Mouse (Mus musculus) hindbrain, embryonic 14.5 days (tissue): ENCODE results near the gene Cyp51. TPM values are rescaled to one million over a fixed set of nuclear protein-coding genes. Genes with fewer than 3 reads are reported as not detected.

Source experiments
- ATAC-seq: fragments of 200-750 bp; cut with Nextera tagmentation; 2 replicates; pipeline ENCODE4 v1.8.0; 2017; ENCODE audit warnings: moderate number of reproducible peaks, mild to moderate bottlenecking, moderate TSS enrichment, moderate library complexity; ENCODE audit not compliant: low FRiP score
- DNase-seq: peaks from one replicate; pipeline ENCODE4 v3.0.0-alpha.2; 2015; ENCODE audit warnings: low spot score
- H3K27ac ChIP-seq: fragments of 300-500 bp; sonication (generic); 2 replicates; pipeline ENCODE4 v1.5.1; 2014; ENCODE audit warnings: mild to moderate bottlenecking, moderate library complexity
- H3K27me3 ChIP-seq: fragments of 300-500 bp; sonication (generic); 2 replicates; pipeline ENCODE4 v1.6.1; 2014; ENCODE audit warnings: mild to moderate bottlenecking, low read length, mixed read lengths; ENCODE audit not compliant: control insufficient read depth, insufficient read depth
- H3K36me3 ChIP-seq: fragments of 300-500 bp; sonication (generic); replicated peaks from 2 replicates; pipeline ENCODE4 v1.6.1; 2014; ENCODE audit not compliant: control insufficient read depth, insufficient read depth
- H3K4me1 ChIP-seq: fragments of 300-500 bp; sonication (generic); replicated peaks from 2 replicates; pipeline ENCODE4 v1.6.1; 2014; ENCODE audit warnings: antibody characterized with exemption, low read length, mixed read lengths; ENCODE audit not compliant: control insufficient read depth, insufficient read depth
- H3K4me2 ChIP-seq: fragments of 300-500 bp; sonication (generic); replicated peaks from 2 replicates; pipeline ENCODE4 v1.6.1; 2014; ENCODE audit warnings: mild to moderate bottlenecking, moderate library complexity
- H3K4me3 ChIP-seq: fragments of 300-500 bp; sonication (generic); replicated peaks from 2 replicates; pipeline ENCODE4 v1.5.1; 2014; ENCODE audit warnings: mild to moderate bottlenecking, low read length
- H3K9ac ChIP-seq: fragments of 300-500 bp; sonication (generic); 2 replicates; pipeline ENCODE4 v1.6.1; 2014
- H3K9me3 ChIP-seq: fragments of 300-500 bp; sonication (generic); 2 replicates; pipeline ENCODE4 v1.6.1; 2016; ENCODE audit warnings: low read length; ENCODE audit not compliant: control insufficient read depth
- WGBS: fragments of 180-500 bp; shearing (Covaris S2); extraction: QIAGEN DNeasy Blood & Tissue Kit; methylation state at CpG from one replicate; pipeline ENCODE4 v1.1.7; 2014; 5-methylcytosine and 5-hydroxymethylcytosine counted together
- polyA plus RNA-seq: library from polyadenylated mRNA; unstranded; fragments of >200 nt; fragmentation: Nextera tagmentation; extraction: Ambion mirVana; gene quantifications from 2 replicates; pipeline ENCODE4 v1.2.1, GENCODE M21; 2014

Gene Cyp51
- polyA plus RNA-seq, 1 experiment from 2014 or later = 180 TPM

DNA sequence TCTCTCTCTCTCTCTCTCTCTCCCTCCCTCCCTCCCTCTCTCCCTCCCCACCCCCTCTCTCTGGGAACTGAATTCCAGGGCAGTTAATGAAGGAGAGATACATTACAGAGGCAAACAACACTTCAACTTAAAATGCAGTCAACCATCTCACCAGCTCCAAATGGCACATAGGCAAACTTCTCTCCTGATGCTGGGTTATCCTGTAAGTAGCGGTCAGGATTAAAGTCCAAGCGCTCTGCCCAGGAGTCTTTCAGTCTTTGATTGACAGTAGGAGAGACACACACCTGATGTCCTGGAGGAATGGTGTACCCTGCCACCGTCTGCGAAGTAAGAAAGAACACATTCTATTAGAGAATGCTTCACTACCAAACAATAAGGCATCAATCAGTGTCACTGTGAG lies 18.2 kb downstream of the Cyp51 start:
- 87% methylated on average over 4 of the region's 4 CpGs for WGBS
- no peak overlapping the region for H3K4me3 ChIP-seq
- H3K4me1 ChIP-seq = 0 out of 2 replicates have a peak, but pooled peaks cover 4% of the 10 kb centered on the region
- no peak overlapping the region for H3K9ac ChIP-seq
- ATAC-seq (no peak), DNase-seq (no peak)
- H3K27me3 ChIP-seq = no peaks in the 10 kb centered on the region
- H3K4me2 ChIP-seq = no peak overlapping the region
- peaks cover 97% of the 10 kb centered on the region for H3K36me3 ChIP-seq
- H3K27ac ChIP-seq = no peak overlapping the region
- no peaks in the 10 kb centered on the region for H3K9me3 ChIP-seq

DNA sequence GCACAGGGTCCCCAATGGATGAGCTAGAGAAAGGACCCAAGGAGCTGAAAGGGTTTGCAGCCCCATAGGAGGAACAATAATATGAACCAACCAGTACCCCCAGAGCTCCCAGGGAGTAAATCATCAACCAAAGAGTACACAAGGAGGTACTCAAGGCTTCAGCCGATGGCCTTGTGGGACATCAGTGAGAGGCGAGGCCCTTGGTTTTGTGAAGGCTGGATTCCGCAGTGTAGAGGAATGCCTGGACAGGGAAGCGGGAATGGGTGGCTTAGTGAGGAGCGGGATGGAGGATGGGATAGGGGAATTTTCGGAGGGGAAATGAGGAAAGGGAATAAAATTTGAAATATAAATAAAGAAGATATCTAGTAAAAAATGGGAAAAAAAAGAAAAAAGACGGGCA lies 19.6 kb downstream of the Cyp51 start:
- no peak overlapping the region for H3K4me3 ChIP-seq
- WGBS = 93% methylated on average over 7 of the region's 7 CpGs
- no peak overlapping the region for H3K9ac ChIP-seq
- no peaks in the 10 kb centered on the region for H3K9me3 ChIP-seq
- H3K4me2 ChIP-seq = no peak overlapping the region
- H3K27ac ChIP-seq = no peak overlapping the region
- H3K36me3 ChIP-seq = peaks cover 99% of the 10 kb centered on the region
- ATAC-seq (no peak), DNase-seq (no peak)
- no peaks in the 10 kb centered on the region for H3K27me3 ChIP-seq
- 0 out of 2 replicates have a peak, but pooled peaks cover 4% of the 10 kb centered on the region for H3K4me1 ChIP-seq

DNA sequence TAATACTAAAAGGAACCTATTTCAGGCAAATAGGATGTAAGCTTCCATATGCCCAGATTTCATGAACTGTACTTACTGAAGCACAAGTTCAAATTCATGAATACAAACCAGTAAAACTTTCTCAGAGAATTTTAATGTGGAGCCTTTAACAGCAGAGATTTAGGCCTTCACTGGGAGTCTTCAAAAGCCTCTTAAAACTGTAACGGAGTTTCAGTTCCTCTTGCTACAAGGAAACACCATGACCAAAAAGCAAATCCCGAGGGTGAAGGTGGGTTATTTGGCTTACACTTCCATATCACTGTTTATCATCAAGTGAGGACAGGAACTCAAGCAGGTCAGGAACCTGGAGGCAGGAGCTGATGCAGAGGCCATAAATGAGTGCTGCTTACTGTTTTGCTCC lies 23.0 kb downstream of the Cyp51 start:
- ATAC-seq = no peak

DNA sequence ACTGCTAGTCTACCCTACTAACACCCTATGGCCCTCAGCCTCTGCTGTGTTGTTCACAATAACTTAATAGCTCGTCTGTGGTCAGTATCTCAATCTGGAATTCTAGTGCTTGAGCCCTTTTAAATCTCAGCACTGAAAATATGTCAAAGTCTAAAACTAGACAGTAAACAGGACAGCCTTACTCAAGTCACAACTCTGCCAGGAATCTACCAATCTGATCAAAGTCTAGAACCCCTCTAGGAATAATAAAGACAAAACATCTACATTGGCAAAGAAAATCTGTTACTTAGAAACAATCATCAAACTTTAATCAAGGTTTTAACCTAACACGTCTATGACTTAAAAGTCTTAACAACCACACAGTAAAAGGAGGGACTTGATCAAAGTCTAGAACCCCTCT lies 23.7 kb downstream of the Cyp51 start:
- Histone ChIP-seq H3K4me2 (no peak overlapping the region), H3K36me3 (peaks cover 98% of the 10 kb centered on the region), H3K27me3 (no peaks in the 10 kb centered on the region), H3K4me1 (no peaks in the 10 kb centered on the region), H3K9me3 (no peaks in the 10 kb centered on the region), H3K9ac (no peak overlapping the region), H3K27ac (no peak overlapping the region), H3K4me3 (no peak overlapping the region)
- WGBS = 86% methylated on average over 2 of the region's 2 CpGs
- DNase-seq (no peak), ATAC-seq (no peak)

More for the DNA sequence above, 23.0 kb downstream of the Cyp51 start:
- Histone ChIP-seq H3K27ac (no peak overlapping the region), H3K4me1 (no peaks in the 10 kb centered on the region), H3K4me2 (no peak overlapping the region), H3K9me3 (no peaks in the 10 kb centered on the region), H3K27me3 (no peaks in the 10 kb centered on the region), H3K4me3 (no peak overlapping the region), H3K36me3 (peaks cover 99% of the 10 kb centered on the region), H3K9ac (no peak overlapping the region)
- no peak for DNase-seq
- WGBS = 94% methylated on average over 2 of the region's 2 CpGs

DNA sequence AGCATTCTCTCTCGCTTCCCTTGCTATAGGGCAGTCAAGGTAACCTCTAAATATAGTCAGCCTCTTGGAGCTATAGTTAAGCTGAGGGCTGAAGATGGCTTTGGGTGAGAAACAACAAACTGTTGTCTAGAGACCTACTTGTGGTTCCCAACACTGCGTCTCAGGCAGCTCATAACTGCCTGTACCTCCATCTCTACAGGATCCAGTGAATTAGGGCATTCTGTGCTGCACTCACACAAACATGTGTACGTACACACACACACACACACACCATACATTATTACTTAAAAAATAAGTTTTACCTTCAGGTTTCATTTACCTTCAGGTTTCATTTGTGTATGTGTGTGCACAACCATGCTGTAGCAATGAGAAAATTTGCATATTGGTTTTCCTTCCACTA lies 25.5 kb downstream of the Cyp51 start:
- H3K9ac ChIP-seq = no peak overlapping the region
- H3K36me3 ChIP-seq = peaks cover 90% of the 10 kb centered on the region
- DNase-seq (no peak), ATAC-seq (no peak)
- H3K9me3 ChIP-seq = no peaks in the 10 kb centered on the region
- H3K4me3 ChIP-seq = no peak overlapping the region
- WGBS = 92% methylated on average over 3 of the region's 3 CpGs
- no peak overlapping the region for H3K4me2 ChIP-seq
- H3K27me3 ChIP-seq = no peaks in the 10 kb centered on the region
- H3K27ac ChIP-seq = no peak overlapping the region
- no peaks in the 10 kb centered on the region for H3K4me1 ChIP-seq

DNA sequence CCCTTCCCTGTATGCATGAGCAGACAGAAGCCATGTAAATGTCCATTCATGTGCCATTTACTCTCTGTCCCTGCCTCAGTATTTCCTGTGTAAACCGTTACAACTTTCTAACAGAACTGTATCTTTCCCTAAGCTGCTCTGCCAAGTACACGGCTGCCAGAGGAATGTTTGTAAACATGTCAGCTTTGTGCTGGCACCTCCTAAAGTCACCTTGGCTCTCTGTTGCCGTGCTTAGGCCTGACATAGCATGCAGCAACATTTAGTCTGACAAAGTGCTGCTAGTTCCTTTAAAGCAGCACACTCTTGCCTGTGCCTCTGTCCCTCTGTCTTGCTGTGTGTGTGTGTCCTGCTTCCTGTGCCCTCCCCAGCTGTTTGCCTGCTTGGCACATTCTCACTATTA lies 37.3 kb downstream of the Cyp51 start:
- no peak overlapping the region for H3K4me2 ChIP-seq
- H3K27me3 ChIP-seq = no peaks in the 10 kb centered on the region
- H3K4me3 ChIP-seq = no peak overlapping the region
- 89% methylated on average over 3 of the region's 3 CpGs for WGBS
- no peaks in the 10 kb centered on the region for H3K9me3 ChIP-seq
- ATAC-seq (no peak), DNase-seq (no peak)
- H3K9ac ChIP-seq = no peak overlapping the region
- no peaks in the 10 kb centered on the region for H3K4me1 ChIP-seq
- peaks cover 100% of the 10 kb centered on the region for H3K36me3 ChIP-seq
- H3K27ac ChIP-seq = no peak overlapping the region

DNA sequence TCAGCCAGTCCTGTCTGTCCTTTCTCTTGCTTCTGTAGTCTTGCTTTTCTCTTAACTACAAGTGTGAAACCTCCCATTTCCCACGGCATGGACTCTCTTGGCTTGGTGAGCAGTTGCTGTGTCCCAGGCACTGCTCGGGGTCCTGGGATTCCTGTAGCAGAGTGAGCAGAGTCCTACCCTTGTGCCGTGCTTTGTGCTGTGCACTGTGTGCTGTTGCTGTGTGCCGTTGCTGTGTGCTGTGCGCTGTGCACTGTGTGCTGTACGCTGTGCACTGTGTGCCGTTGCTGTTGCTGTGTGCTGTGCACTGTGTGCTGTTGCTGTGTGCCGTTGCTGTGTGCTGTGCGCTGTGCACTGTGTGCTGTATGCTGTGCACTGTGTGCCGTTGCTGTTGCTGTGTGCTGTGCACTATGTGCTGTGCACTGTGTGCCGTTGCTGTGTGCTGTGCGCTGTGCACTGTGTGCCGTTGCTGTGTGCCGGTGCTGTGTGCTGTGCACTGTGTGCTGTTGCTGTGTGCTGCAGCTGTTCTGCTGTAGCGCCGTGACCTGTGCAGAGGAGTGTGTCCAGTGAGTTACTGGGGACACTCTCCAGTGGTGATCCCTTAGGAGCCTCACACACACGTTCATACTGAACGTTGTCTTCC lies 38.0 kb downstream of the Cyp51 start:
- H3K4me3 ChIP-seq = no peak overlapping the region
- peaks cover 100% of the 10 kb centered on the region for H3K36me3 ChIP-seq
- H3K4me2 ChIP-seq = no peak overlapping the region
- DNase-seq (no peak), ATAC-seq (no peak)
- no peak overlapping the region for H3K9ac ChIP-seq
- H3K27me3 ChIP-seq = no peaks in the 10 kb centered on the region
- no peaks in the 10 kb centered on the region for H3K4me1 ChIP-seq
- no peaks in the 10 kb centered on the region for H3K9me3 ChIP-seq
- WGBS = 92% methylated on average over 18 of the region's 18 CpGs
- no peak overlapping the region for H3K27ac ChIP-seq

DNA sequence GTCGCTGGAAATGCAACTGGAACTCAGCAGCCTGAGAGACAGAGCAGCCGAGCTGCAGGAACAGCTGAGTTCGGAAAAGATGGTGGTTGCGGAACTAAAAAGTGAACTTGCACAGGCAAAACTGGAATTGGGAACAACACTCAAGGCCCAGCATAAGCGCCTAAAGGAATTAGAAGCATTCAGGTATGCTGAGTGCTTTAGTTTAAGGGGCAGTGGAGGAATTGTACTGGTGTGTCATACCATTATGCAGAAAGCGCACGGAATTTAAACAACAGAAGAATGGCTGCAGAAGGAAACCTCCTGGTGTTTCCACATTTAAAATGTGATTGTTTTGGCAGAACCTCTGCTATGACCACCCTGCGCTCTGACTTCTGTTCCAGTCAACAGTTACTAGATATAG lies 44.2 kb downstream of the Cyp51 start:
- WGBS = 93% methylated on average over 8 of the region's 8 CpGs

DNA sequence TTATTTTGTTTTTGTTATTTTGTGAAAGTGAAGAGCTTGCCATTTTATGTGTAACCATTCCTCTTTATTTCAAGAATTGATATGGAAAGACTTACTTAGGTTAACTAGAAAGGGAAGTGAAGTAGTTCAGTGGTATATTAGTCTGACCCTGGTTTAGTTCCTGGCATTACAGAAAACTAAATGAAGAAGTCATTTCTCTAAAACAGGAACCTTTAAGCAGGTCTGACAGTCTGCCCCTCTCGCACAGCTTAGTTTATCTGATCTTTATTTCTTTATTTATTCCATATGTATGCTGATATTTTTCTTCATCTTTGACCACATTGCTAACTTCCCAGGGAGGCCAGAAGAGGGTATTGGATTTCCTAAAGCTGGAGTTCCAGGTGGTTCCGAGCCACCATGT lies 63.6 kb downstream of the Cyp51 start:
- 91% methylated on average over 2 of the region's 2 CpGs for WGBS
- Histone ChIP-seq H3K9ac (no peak overlapping the region), H3K4me2 (no peak overlapping the region), H3K4me1 (no peaks in the 10 kb centered on the region), H3K27me3 (no peaks in the 10 kb centered on the region), H3K4me3 (no peak overlapping the region), H3K27ac (no peak overlapping the region), H3K36me3 (peaks cover 96% of the 10 kb centered on the region), H3K9me3 (no peaks in the 10 kb centered on the region)
- DNase-seq (no peak), ATAC-seq (no peak)

More for the DNA sequence above, 44.2 kb downstream of the Cyp51 start:
- Histone ChIP-seq H3K9me3 (no peaks in the 10 kb centered on the region), H3K27me3 (no peaks in the 10 kb centered on the region), H3K9ac (no peak overlapping the region), H3K4me1 (no peaks in the 10 kb centered on the region), H3K4me3 (no peak overlapping the region), H3K27ac (no peak overlapping the region), H3K4me2 (no peak overlapping the region), H3K36me3 (peaks cover 97% of the 10 kb centered on the region)
- ATAC-seq (no peak), DNase-seq (no peak)

DNA sequence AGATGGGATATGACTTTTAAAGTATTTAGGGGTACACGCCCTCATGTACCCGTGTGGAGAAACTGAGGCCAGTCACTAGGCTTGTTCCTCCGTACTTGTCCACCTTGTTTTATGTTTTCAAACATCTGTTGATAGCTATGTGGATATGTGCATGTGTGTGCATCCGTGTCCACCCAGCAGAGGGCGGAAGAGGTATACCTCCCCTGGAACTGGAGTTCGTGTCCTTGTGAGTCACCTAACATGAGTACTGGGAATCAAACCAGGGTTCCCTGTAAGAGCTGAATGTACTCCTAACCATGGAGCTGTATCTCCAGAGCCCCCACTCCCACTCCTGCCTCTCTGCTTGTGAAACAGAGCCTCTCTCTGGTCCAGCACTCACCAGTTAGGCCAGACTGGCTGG lies 64.2 kb downstream of the Cyp51 start:
- Histone ChIP-seq H3K4me1 (no peaks in the 10 kb centered on the region), H3K27me3 (no peaks in the 10 kb centered on the region), H3K4me2 (no peak overlapping the region), H3K9ac (no peak overlapping the region), H3K36me3 (peaks cover 96% of the 10 kb centered on the region), H3K27ac (no peak overlapping the region), H3K4me3 (no peak overlapping the region), H3K9me3 (no peaks in the 10 kb centered on the region)
- ATAC-seq (no peak), DNase-seq (no peak)
- 94% methylated on average over 6 of the region's 6 CpGs for WGBS
